Mouse (Mus musculus) myocyte (in vitro differentiated cells): ENCODE data around the gene Gstm6.

ENCODE experiments used
- CEBPB ChIP-seq: IDR thresholded peaks from 2 replicates; pipeline ENCODE4 v1.6.1; 2011; ENCODE audit warnings: mild to moderate bottlenecking, moderate library complexity; ENCODE audit not compliant: poor library complexity, insufficient read depth, severe bottlenecking
- E2F4 ChIP-seq: IDR thresholded peaks from one replicate; pipeline ENCODE4 v1.6.1; 2011; ENCODE audit warnings: mild to moderate bottlenecking, control low read depth, moderate library complexity; ENCODE audit not compliant: insufficient read depth
- MAX ChIP-seq: IDR thresholded peaks from one replicate; pipeline ENCODE4 v1.6.1; 2011; ENCODE audit warnings: low read depth, mild to moderate bottlenecking, control low read depth
- MYOG ChIP-seq, 3 experiments: IDR thresholded peaks; one replicate each; pipeline ENCODE4 v1.6.1; 2011; ENCODE audit warnings: control low read depth in 2 of 3, low read depth in 2 of 3, mild to moderate bottlenecking in 2 of 3; ENCODE audit not compliant: insufficient read length in 2 of 3, control insufficient read depth in 1 of 3, insufficient read depth in 1 of 3
- POLR2A ChIP-seq: IDR thresholded peaks from one replicate; pipeline ENCODE4 v1.6.1; 2011; ENCODE audit warnings: low read depth, mild to moderate bottlenecking, control low read depth, moderate library complexity; ENCODE audit not compliant: insufficient read length
- POLR2AphosphoS2 ChIP-seq: IDR thresholded peaks from one replicate; pipeline ENCODE4 v1.6.1; 2011; ENCODE audit warnings: low read depth, control low read depth; ENCODE audit not compliant: insufficient read length

- TF ChIP-seq POLR2AphosphoS2, result no peak
- no peak for TF ChIP-seq POLR2A
- no peak for TF ChIP-seq MAX
- no peak for TF ChIP-seq CEBPB
- TF ChIP-seq E2F4, result no peak
- TF ChIP-seq MYOG (IDR thresholded peaks at IDR 0.05; ENCODE audit: control insufficient read depth in 1 of 3, insufficient read depth in 1 of 3, insufficient read length in 2 of 3, low read depth in 2 of 3), result no peak
These were observed 8.3 kb downstream of the Gstm6 start for GRCm38 (mm10) chr3:107935268-107935667.
